Mouse (Mus musculus) left cerebral cortex, postnatal 14 days (tissue): ENCODE results near the gene Sfmbt2. TPM values are rescaled to one million over a fixed set of nuclear protein-coding genes. Genes with fewer than 3 reads are reported as not detected.
"Not testable (repeated sequence)": the region's sequence is repeated elsewhere in the genome, so short reads cannot be mapped to it uniquely, and the experiment has no call there.

ENCODE experiments used
- DNase-seq, 2 experiments: peaks; one replicate each; pipeline ENCODE4 v3.0.0; 2021 to 2022; ENCODE audit warnings: low spot score in 2 of 2, mixed read lengths in 1 of 2
- intact Hi-C: fragments of 180-260 bp; cut with DNase I; formaldehyde crosslinking; loops from one replicate; pipeline ENCODE4 v1.15.1; 2025
- long read RNA-seq, 2 experiments: library from polyadenylated mRNA; stranded (forward); transcript quantifications; one replicate each; pipeline ENCODE4 v2.0.0; 2021
- total RNA-seq, 2 experiments: library from RNA; stranded (reverse); gene quantifications; 2 replicates each; pipeline ENCODE4 v1.2.3; 2021

Gene Sfmbt2
- 1 to 10 TPM; 6.2 to 6.4 TPM for total RNA-seq
- long read RNA-seq, experiment 1 = 0 reads
- long read RNA-seq, experiment 2 = 0 reads

- intact Hi-C loops = loop anchor here (5.0 to 10.0 kb wide), 3 partner anchors 175 to 687 kb away; no protein-coding TSS in a partner anchor
- no peak for DNase-seq
Measured at GRCm38 (mm10) chr2:10370176-10370575, at the start of gene Sfmbt2. TSS of gene Sfmbt2 (plus strand) at chr2:10370510.

GRCm38 (mm10) chr2:10321093-10321492, 49.2 kb upstream of the Sfmbt2 start:
- DNase-seq = no peak
- intact Hi-C loops = no loop called here

DNA sequence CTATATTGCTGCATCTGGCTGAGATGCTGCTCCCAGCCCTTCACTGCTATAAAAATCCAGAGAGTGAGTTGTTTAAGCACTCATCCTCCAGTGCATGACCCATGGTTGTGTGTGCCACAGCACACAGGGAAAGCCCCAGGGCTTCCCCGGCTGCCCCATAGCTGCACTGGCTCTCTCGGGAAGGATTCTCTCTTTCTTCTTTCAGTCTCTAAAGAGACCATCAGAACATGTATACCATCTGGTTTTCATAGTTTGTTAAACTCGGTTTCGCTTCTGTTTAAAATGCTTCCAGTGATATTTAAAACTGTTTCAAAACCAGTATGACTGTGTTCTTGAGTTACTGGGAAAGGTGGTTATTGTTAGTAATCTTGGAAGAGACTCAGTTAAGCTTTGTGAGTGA, 47.1 kb upstream of the Sfmbt2 start:
- intact Hi-C loops = no loop called here
- DNase-seq = no peak

GRCm38 (mm10) chr2:10324980-10325379, 45.3 kb upstream of the Sfmbt2 start:
- no peak for DNase-seq
- intact Hi-C loops = no loop called here

DNA sequence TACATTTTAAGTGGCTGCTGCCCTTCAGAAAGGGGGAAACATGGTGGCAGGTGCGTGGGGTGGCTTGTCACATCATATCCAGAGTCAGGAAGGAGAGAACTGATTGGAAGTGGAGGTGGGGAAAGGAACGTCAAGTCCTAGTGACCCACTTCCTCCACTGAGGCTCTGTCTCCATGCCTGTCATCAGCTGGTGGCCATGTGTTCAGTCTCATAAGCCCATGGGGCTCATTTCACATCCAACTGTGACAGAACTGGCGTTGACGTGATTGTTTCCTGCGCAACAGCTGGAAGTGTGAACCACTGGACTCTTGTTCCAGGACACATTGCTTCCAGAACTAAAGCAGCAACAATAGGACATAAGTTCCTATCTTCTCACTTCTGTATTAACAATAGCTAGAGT, 40.1 kb upstream of the Sfmbt2 start:
- intact Hi-C loops = no loop called here

GRCm38 (mm10) chr2:10334299-10334698, 36.0 kb upstream of the Sfmbt2 start:
- DNase-seq = no peak

More for the DNA sequence above, 40.1 kb upstream of the Sfmbt2 start:
- no peak for DNase-seq

DNA sequence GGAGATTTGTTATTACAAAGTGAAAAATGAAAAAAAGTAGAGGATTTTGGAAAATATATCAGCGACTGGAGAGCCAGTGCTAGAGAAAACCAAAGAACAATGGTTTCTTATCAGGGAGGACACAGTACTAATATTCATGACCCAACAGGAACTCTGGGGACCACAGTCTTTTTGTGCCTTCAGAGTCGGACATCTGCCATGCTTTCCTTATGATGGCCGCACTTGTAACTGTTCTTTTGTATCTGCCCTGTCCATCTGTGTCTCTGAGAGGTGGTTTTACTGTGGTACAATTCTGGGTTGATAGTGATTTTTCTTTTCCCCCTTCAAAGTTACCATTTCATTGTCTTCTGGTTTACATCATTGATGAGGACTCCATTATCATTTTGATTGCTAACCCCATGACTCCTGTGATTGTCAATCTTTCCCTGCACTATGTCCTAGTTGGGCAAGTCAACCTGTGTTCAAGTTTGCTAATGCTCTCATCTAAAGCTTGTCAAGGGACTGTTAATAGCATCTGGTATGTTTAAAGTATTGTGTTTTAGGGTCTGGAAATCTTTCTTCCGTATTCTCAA, 35.2 kb upstream of the Sfmbt2 start:
- DNase-seq = no peak
- intact Hi-C loops = no loop called here

More at GRCm38 (mm10) chr2:10334299-10334698, 36.0 kb upstream of the Sfmbt2 start:
- intact Hi-C loops = no loop called here

DNA sequence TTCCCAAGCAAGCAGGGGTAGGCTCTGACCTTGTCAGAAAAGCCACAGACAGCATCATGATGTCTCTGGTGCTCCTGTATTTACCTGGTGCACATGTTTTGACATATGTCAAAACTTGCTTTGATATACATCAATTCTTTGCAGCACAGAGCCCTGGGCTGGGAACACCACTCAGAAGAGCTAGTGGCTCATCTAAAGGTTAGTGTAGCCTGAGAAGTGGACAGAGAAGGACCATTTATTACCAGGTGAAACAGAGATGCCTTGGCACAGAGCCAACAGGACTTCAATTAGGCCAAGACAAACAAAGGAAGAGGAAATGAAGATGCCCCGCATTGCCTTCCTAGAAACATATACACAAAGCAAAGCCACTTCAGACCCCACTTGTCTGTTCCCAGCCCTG, 30.3 kb upstream of the Sfmbt2 start:
- DNase-seq = no peak
- intact Hi-C loops = no loop called here

GRCm38 (mm10) chr2:10343523-10343922, 26.8 kb upstream of the Sfmbt2 start:
- intact Hi-C loops = no loop called here
- DNase-seq = no peak

DNA sequence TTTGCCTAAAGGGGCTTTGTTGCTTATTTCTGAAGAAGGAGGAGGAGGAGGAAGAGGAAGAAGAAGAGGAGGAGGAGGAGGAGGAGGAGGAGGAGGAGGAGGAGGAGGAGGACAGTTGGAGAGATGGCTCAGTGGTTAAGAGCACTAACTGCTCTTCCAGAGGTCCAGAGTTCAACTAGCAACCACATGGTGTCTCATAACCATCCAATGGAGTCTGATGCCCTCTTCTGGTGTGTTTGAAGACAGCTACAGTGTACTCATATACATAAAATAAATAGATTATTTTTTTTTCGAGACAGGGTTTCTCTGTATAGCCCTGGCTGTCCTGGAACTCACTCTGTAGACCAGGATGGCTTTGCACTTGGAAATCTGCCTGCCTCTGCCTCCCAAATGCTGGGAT, 26.2 kb upstream of the Sfmbt2 start:
- DNase-seq, intact Hi-C loops: not testable (repeated sequence)

DNA sequence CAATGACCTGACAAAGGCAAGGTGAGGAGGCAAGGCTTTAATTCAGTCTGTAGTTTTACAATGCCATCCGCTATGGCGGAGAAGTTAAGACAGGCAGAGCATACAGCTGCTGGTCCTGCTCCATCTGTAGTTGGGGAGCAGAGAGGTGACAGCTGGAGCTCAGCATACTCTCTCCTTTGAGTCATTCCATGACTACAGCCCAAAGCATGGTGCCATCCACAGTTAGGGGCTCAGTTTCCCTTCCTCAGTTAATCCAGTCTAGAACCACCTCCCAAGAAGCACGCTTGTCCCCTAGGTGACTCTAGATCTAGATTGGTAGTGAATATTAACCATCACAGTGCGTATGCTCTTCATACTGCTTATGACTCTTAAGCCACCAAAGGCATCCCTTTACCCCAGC, 23.1 kb upstream of the Sfmbt2 start:
- DNase-seq = no peak
- intact Hi-C loops = no loop called here

- no peak for DNase-seq
- intact Hi-C loops = no loop called here
Measured at GRCm38 (mm10) chr2:10348036-10348435, 22.3 kb upstream of the Sfmbt2 start.

- DNase-seq = no peak
- intact Hi-C loops = no loop called here
Measured at GRCm38 (mm10) chr2:10350266-10350810, 20.0 kb upstream of the Sfmbt2 start.

- no peak for DNase-seq
- intact Hi-C loops = no loop called here
Measured at GRCm38 (mm10) chr2:10351125-10351524, 19.2 kb upstream of the Sfmbt2 start.

DNA sequence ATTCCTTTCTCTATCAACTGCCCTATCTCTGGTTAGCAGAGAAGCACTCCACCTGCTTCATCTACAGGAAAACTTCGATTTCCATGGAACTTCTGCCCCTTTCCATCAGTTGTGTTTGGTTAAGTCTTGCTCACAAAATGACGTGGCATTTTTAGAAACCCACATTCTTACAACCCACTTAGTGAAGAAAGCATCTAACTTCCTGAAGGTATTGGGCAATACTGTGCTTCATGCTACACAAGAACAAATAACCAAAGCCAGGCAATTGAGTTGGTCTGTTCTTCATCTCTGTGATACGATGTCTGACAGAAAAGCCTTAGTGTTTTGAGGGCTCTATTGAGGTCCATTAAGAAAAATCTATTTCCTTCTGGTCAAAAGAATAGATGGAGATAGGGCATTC, 17.4 kb upstream of the Sfmbt2 start:
- intact Hi-C loops = no loop called here
- DNase-seq = no peak

DNA sequence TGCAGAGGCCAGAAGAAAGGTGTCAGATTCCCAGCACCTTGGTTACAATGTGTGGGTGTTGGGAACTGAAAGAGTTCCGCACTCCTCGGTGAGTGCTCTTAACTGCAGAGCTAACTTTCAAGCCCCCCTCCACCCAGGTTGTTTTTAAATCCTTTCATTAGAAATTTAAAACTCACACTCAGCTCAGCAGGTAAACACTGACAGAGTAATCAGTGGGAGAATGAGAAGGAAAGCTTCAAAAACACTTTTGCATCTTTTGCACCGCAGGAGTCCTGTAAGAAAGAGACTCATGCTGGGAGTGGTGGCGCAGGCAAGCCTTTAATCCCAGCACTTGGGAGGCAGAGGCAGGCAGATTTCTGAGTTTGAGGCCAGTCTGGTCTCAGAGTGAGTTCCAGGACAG, 16.4 kb upstream of the Sfmbt2 start:
- intact Hi-C loops = no loop called here
- no peak for DNase-seq

DNA sequence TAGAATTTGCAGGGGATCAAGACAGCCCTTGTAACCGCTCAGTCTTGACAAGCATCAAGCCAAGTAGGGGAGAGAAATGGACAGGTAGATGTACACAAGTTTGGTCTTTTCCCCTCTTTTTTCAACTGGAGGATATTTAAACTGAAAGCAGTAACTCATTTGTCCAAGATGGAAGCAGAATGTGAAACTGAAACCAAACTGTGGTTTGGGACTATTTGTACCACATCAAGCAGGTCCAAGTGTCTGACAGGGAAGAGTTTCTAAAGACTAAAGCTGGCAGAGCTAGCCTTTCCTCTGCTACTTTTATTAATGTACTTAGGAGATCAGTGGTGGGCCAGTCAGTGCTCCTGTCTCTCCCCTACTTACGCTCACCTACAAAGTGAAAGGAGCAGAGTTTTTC, 10.4 kb upstream of the Sfmbt2 start:
- intact Hi-C loops = no loop called here

GRCm38 (mm10) chr2:10365081-10365480, 5.2 kb upstream of the Sfmbt2 start:
- intact Hi-C loops = no loop called here
- DNase-seq = no peak

More for the DNA sequence above, 10.4 kb upstream of the Sfmbt2 start:
- DNase-seq = no peak

GRCm38 (mm10) chr2:10366284-10366683, 4.0 kb upstream of the Sfmbt2 start:
- intact Hi-C loops = no loop called here
- no peak for DNase-seq

GRCm38 (mm10) chr2:10369676-10370075, 634 bp upstream of the Sfmbt2 start:
- no peak for DNase-seq
- intact Hi-C loops = loop anchor here (5.0 to 10.0 kb wide), 3 partner anchors 175 to 688 kb away; no protein-coding TSS in a partner anchor

DNA sequence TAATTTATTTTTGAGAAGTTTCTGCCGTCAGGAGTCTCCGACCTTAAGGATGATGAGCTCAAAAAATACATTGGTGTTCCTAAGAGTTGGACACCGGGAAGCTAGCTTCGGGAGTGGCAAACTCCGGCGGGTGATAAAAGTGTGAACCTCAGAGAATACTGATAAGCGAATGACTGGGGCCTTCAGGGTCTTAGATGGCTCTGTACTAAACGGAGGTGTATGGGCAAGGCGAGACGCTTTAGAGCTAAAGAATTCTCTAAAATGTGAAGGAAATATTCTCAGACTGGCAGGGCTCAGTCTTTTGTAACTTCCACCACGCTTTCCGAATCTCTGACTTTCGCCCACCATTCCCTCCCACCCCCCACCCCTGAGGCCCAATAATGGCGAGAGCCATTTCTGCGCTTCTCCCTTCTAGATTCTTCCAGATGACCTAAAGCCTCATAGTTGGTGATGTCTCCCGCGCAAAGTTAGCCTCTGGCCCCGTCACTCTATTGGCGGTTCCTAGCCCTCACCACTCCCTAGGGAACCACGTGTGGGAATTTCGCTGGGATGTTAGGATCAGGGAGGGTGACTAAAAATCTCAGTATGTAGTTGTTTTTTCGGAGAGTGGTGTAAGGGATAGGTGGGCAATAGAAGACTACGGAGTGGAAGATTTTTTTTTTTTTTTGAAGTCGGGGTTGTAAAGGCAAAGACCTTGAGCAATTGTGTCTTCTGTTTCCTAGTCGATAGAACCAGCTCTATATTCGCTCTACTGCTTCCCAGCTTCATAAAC, 563 bp downstream of the Sfmbt2 start:
- intact Hi-C loops = loop anchor here (5.0 to 10.0 kb wide), 3 partner anchors 174 to 686 kb away; no protein-coding TSS in a partner anchor
- no peak for DNase-seq
